10 mouse cellular contexts compared by ENCODE assay signal in the genomic region with DNA sequence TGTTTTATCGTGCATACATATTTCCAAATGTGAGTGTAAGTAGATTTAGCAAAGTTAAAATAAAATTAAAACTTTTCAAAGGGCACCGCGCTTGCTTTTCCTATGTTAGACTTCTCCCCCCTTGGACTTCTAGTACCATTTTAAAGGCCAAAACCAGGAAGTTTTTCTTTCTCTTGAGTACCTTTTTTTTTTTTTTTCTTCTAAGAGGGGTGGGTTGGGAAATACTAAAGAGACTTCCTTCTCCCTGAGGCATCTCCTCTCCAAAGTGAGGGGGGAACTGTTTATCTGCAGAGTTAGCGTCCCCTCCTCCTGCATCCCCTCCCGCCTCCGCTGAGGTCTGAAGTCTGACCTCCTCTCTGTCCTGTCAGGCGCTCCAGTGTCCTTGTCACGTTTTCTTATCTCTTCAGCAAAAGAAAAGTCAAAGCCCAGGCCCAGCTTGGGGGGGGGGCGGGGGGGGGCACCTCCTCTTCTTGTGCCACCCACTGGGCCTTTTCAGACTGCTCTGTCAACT.
DNase-seq lines count a peak whose midpoint lies in the region; ATAC-seq and TF ChIP-seq lines count a peak whose summit lies in the region.
"Had no signal": no experiment of that assay in that cellular context is flagged by ENCODE, and none has a peak within 500 bp of the region (broad histone marks: within the 10 kb centered on the region; RNA-seq: fewer than 3 reads in every experiment).

No protein-coding gene starts in this region.

- H3K36me3 ChIP-seq in forebrain, embryonic 12.5 days (replicated peaks): no peaks in the 10 kb centered on the region
- no peaks in the 10 kb centered on the region for H3K36me3 ChIP-seq in forebrain, embryonic 16.5 days (ENCODE audit: control insufficient read depth, insufficient read depth)
- H3K36me3 ChIP-seq in kidney, postnatal 0 days (ENCODE audit: insufficient read depth, low read length): no peaks in the 10 kb centered on the region
- no peaks in the 10 kb centered on the region for H3K36me3 ChIP-seq in liver, embryonic 12.5 days

- WGBS in forebrain, embryonic 12.5 days: 42% methylated on average over 8 of the region's 9 CpGs
- WGBS in forebrain, embryonic 16.5 days: 49% methylated on average over 9 of the region's 9 CpGs
- 26% methylated on average over 9 of the region's 9 CpGs for WGBS in kidney, postnatal 0 days
- 16% methylated on average over 9 of the region's 9 CpGs for WGBS in liver, embryonic 12.5 days (ENCODE audit: insufficient replicate concordance)

- H3K9me3 ChIP-seq in forebrain, embryonic 12.5 days: no peaks in the 10 kb centered on the region
- no peaks in the 10 kb centered on the region for H3K9me3 ChIP-seq in forebrain, embryonic 16.5 days (ENCODE audit: control insufficient read depth, low read length)
- no peaks in the 10 kb centered on the region for H3K9me3 ChIP-seq in kidney, postnatal 0 days (replicated peaks; ENCODE audit: low read length)
- H3K9me3 ChIP-seq in liver, embryonic 12.5 days (replicated peaks): no peaks in the 10 kb centered on the region

- H3K4me1 ChIP-seq in forebrain, embryonic 12.5 days: peaks cover 24% of the 10 kb centered on the region
- H3K4me1 ChIP-seq in forebrain, embryonic 16.5 days (replicated peaks; ENCODE audit: control insufficient read depth, insufficient read depth, low read length): peaks cover 17% of the 10 kb centered on the region
- H3K4me1 ChIP-seq in kidney, postnatal 0 days (replicated peaks; ENCODE audit: insufficient read depth, low read length): peaks cover 15% of the 10 kb centered on the region
- H3K4me1 ChIP-seq in liver, embryonic 12.5 days: peaks cover 72% of the 10 kb centered on the region

- peak overlapping the region; percentile 34 for H3K4me2 ChIP-seq in forebrain, embryonic 12.5 days
- H3K4me2 ChIP-seq in forebrain, embryonic 16.5 days (ENCODE audit: low read length): no peak overlapping the region; the same call in 1 of the 2 replicates
- H3K4me2 ChIP-seq in kidney, postnatal 0 days (ENCODE audit: low read length): peak overlapping the region; percentile 8; the same call in 1 of the 2 replicates
- H3K4me2 ChIP-seq in liver, embryonic 12.5 days: peak overlapping the region; percentile 32

- peak; percentile 49 for DNase-seq in kidney, postnatal 0 days (ENCODE audit: low spot score)
- no peak for DNase-seq in kidney, adult 18-20 months
- no peak for DNase-seq in right cerebral cortex, postnatal 4 days
- DNase-seq in thymus, adult 18-20 months: no peak
- DNase-seq: B cell, adult 2 months had no signal

- no peak overlapping the region for H3K9ac ChIP-seq in forebrain, embryonic 12.5 days
- no peak overlapping the region for H3K9ac ChIP-seq in forebrain, embryonic 16.5 days (replicated peaks; ENCODE audit: low read depth, low read length)
- H3K9ac ChIP-seq in kidney, postnatal 0 days (ENCODE audit: low read depth, low read length): no peak overlapping the region
- no peak overlapping the region for H3K9ac ChIP-seq in liver, embryonic 12.5 days

- H3K27ac ChIP-seq in forebrain, embryonic 12.5 days: 0 out of 2 replicates have a peak overlapping the region, but pooled peaks have one; percentile 8
- H3K27ac ChIP-seq in forebrain, embryonic 16.5 days (ENCODE audit: low read length): no peak overlapping the region
- no peak overlapping the region for H3K27ac ChIP-seq in kidney, postnatal 0 days
- peak overlapping the region; percentile 96 for H3K27ac ChIP-seq in liver, embryonic 12.5 days

- peaks cover 45% of the 10 kb centered on the region for H3K27me3 ChIP-seq in forebrain, embryonic 12.5 days
- peaks cover 12% of the 10 kb centered on the region for H3K27me3 ChIP-seq in forebrain, embryonic 16.5 days (replicated peaks; ENCODE audit: control insufficient read depth, insufficient read depth, low read length)
- H3K27me3 ChIP-seq in kidney, postnatal 0 days (ENCODE audit: insufficient read depth, low read length): no peaks in the 10 kb centered on the region
- H3K27me3 ChIP-seq in liver, embryonic 12.5 days (replicated peaks): no peaks in the 10 kb centered on the region
- H3K27me3 ChIP-seq: megakaryocyte, embryonic 14.5 days had no signal

- no peak for TF ChIP-seq CTCF in kidney, postnatal 0 days (IDR thresholded peaks at IDR 0.05; ENCODE audit: low read depth)

- ATAC-seq in forebrain, embryonic 12.5 days (ENCODE audit: low FRiP score): no peak
- ATAC-seq in forebrain, embryonic 16.5 days: no peak
- no peak for ATAC-seq in kidney, postnatal 0 days (replicated peaks; ENCODE audit: low FRiP score, low read depth)
- 0 out of 2 replicates have a peak, but pooled peaks have one; percentile 2 for ATAC-seq in common myeloid progenitor, adult 5-6 weeks (replicated peaks; ENCODE audit: low read depth, poor library complexity, severe bottlenecking)
- no peak for ATAC-seq in liver, embryonic 12.5 days

- H3K4me3 ChIP-seq in forebrain, embryonic 12.5 days (replicated peaks): no peak overlapping the region
- no peak overlapping the region for H3K4me3 ChIP-seq in forebrain, embryonic 16.5 days (replicated peaks; ENCODE audit: low read length)
- no peak overlapping the region for H3K4me3 ChIP-seq in kidney, postnatal 0 days (replicated peaks; ENCODE audit: low read depth, low read length)
- H3K4me3 ChIP-seq in liver, embryonic 12.5 days: no peak overlapping the region
- H3K4me3 ChIP-seq: megakaryocyte, embryonic 14.5 days had no signal

Comparison
In these comparisons a context has a peak if more than half of its experiments do, and no peak if none do; other contexts are left out.
1. H3K27ac ChIP-seq: peak in forebrain, embryonic 12.5 days (single experiment) and liver, embryonic 12.5 days (single experiment); none in forebrain, embryonic 16.5 days (single experiment) and kidney, postnatal 0 days (single experiment).